Mouse (Mus musculus) MEL (cell line): ENCODE data around the gene Cnst.

ENCODE experiments used
- NELFE ChIP-seq: IDR thresholded peaks from 2 replicates; pipeline ENCODE4 v1.6.1; 2011; ENCODE audit warnings: low read depth, low read length, improper control_type of control experiment
- POLR2A ChIP-seq, 2 experiments: IDR thresholded peaks; 2 replicates each; pipeline ENCODE4 v1.6.1; 2011 to 2012; ENCODE audit warnings: low read length in 2 of 2, mild to moderate bottlenecking in 2 of 2, control low read depth in 1 of 2, improper control_type of control experiment in 1 of 2, low read depth in 1 of 2, moderate library complexity in 1 of 2; ENCODE audit not compliant: control insufficient read depth in 1 of 2, insufficient read depth in 1 of 2, poor library complexity in 1 of 2

DNA sequence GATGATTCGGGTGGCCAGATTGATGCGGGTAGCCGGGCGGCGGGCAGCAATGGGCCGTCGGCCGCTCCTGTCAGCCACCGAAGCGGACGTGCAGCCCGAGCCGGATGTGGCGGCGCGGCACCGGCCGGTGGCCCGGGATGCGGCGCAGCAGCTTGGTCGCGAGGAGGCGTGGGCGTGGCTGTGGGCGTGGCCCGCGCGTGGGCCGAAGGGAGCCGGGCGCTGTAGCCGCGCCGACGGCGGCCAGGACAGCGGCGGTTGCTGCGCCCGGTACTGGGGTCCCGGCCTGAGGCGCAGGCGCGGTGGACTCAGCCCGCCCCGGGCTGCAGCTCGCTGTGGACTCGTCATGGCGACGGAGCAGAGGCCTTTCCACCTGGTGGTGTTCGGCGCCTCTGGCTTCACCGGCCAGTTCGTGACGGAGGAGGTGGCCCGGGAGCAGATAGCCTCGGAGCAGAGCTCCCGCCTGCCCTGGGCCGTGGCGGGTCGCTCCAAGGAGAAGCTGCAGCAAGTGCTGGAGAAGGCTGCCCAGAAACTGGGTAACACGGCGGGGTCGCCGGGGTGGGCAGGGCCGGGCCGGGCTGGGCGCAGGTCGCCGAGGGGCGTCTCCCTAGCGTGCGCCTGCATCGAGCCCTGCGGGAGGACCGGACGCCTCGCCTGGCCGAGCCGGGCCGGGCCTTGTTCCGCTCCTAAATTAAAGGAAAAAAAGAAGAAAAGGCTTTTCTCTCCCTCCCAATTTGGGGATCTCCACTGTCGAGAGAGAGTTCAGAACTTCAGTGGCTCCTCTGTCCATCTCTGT lies 122.0 kb downstream of the Cnst start, which contains the start of gene Sccpdh:
- TF ChIP-seq POLR2A (IDR thresholded peaks at IDR 0.05; ENCODE audit: control insufficient read depth in 1 of 2, insufficient read depth in 1 of 2, low read depth in 1 of 2, low read length in 2 of 2, poor library complexity in 1 of 2) (peak; percentile 58 to 72; a peak in 2 of 4 replicates), NELFE (peak; percentile 66; the same call in 1 of the 2 replicates)
